Mouse (Mus musculus): Measurements from ENCODE around the gene Lrrc73. TPM values are rescaled to one million over a fixed set of nuclear protein-coding genes. Genes with fewer than 3 reads are reported as not detected.

The Lrrc73 gene
- polyA plus RNA-seq, 1 experiment, result 1.6 TPM

GRCm38 (mm10) chr17:46287678-46288095, 34.4 kb downstream of the Lrrc73 start:
- DNase-seq (ENCODE audit: low spot score), result no peak

- DNase-seq (ENCODE audit: low spot score), result no peak
Measured at GRCm38 (mm10) chr17:46296601-46297000, 43.3 kb downstream of the Lrrc73 start.

GRCm38 (mm10) chr17:46297028-46297363, 43.7 kb downstream of the Lrrc73 start:
- no peak for DNase-seq (ENCODE audit: low spot score)

DNA sequence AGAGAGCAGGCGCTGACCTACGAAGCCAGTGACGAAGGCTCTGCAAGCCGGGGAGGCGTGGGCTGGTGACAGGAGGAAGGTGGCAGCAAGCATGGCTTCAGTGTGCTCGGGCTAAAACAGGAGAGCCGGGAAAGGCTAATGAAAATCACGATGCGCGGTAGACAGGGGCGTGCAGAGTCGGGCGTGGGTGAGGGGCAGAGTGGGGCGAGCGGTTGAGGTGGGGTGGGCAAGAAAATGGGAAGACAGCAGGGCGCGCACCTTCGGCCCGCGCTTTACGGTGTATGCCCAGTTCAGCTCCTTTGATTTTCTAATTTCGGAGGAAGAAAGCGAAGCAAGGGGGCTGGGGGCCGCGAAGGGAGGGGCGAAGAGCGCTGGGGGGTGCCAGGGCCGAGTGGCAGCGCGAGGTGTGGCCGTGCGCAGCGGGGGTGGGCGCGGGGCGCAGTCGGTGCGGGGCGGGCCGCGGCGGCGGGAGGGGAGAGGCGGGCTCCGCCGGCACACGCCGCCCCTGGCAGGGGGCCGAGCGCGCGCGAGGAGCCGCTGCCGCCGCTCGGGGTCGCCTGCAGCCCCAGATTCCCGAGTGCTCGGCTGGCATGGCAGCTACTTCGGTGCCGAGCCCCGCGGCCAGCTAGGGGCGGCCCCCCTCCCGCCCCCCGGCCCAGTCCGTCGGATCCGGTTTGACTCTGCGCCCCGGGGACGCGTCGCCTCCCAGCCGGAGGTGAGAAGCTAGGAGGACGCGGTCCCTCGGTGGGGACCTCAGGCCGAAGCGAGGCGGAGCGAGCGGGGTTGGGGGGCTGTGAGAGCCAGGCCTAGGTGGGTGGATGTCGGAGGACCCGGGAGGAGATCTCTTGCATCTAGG, 44.3 kb downstream of the Lrrc73 start, which contains the start of gene Dlk2:
Gene Dlk2 (plus strand): TSS at position 58 of the 856 bp plus-strand sequence.
- DNase-seq (ENCODE audit: low spot score), result no peak

DNA sequence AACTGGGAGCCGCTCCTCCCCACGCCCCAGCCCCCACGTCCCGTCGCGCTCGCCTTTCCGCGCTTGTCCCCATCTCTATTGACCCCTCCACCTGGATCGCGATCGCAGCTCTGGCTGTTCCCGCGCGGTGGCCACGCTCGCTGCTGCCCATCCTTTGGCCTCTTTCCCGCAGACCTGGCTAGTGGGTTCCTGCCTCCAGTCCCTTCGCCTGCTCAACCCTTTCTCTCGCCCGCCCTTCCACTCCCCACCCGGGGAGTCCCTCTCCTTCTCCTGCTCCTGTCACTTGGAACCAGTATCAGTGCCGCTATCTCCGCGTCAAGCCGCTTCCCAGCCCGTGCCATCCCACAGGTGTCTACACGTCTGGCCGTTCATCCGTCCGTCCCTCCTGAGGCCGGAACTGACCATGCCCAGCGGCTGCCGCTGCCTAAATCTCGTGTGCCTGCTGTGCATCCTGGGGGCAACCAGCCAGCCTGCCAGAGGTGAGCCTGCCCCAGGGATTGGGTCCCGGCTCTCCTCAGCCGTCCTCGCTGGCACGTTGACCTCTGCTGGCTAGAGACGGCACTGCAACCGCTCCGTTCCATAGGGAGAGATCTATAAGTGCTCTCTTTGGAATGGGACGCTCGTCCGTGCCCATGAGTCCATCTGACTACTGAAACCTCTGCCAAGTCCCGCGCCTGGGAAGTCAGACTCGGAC, 45.0 kb downstream of the Lrrc73 start:
- DNase-seq (ENCODE audit: low spot score), result peak; percentile 75

DNA sequence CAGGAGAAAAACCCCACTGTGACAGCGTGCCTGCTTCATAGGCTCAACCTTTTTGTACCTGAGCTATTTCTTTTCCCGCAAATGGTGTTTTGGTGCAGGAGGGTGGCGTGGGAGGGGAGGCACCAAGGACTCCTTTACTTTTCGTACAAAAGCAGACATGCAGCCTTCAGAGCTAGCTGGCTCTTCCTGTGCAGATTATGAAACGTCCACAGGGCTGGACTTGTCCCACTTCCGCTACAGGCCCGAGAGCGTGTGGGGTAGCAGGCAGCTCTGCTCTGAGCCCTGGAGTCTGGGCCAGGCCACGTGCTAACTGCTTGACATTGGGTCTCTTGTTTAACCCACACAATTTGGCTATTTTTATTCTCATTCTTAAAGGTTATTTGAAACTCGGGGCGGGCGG, 48.6 kb downstream of the Lrrc73 start:
- DNase-seq (ENCODE audit: low spot score), result no peak

GRCm38 (mm10) chr17:46304184-46304583, 50.9 kb downstream of the Lrrc73 start:
- no peak for DNase-seq (ENCODE audit: low spot score)

Other genes starting within 250 kb of the Lrrc73 start
- 98.3 and 138 TPM in 2 replicates for gene Vegfa, start 221.2 kb upstream of the Lrrc73 start, polyA plus RNA-seq (2012; rRNA removed)
- 67.0 and 71.1 TPM in 2 replicates for gene Mrps18a, start 142.5 kb upstream of the Lrrc73 start, polyA plus RNA-seq (2012; rRNA removed)
- 12.7 and 14.0 TPM in 2 replicates for gene Rsph9, start 109.3 kb upstream of the Lrrc73 start, polyA plus RNA-seq (2012; rRNA removed)
- 16.4 and 19.8 TPM in 2 replicates for gene Mad2l1bp, start 100.0 kb upstream of the Lrrc73 start, polyA plus RNA-seq (2012; rRNA removed)
- gene Gtpbp2, start 92.5 kb upstream of the Lrrc73 start, polyA plus RNA-seq (2012; rRNA removed), result 110 and 143 TPM in 2 replicates
- gene Polh, start 50.9 kb upstream of the Lrrc73 start, polyA plus RNA-seq (2012; rRNA removed), result 5.7 and 6.1 TPM in 2 replicates
- gene Xpo5, start 50.7 kb upstream of the Lrrc73 start, polyA plus RNA-seq (2012; rRNA removed), result 23.2 and 24.0 TPM in 2 replicates
- 60.7 and 75.2 TPM in 2 replicates for gene Polr1c, start 5.5 kb upstream of the Lrrc73 start, polyA plus RNA-seq (2012; rRNA removed)
- gene Yipf3, start 5.5 kb upstream of the Lrrc73 start, polyA plus RNA-seq (2012; rRNA removed), result 93.6 and 98.7 TPM in 2 replicates
- 37.6 and 41.0 TPM in 2 replicates for gene Tjap1, start 29.5 kb downstream of the Lrrc73 start, polyA plus RNA-seq (2012; rRNA removed)
- gene Dlk2, start 43.9 kb downstream of the Lrrc73 start, polyA plus RNA-seq (2012; rRNA removed), result 19.8 and 27.6 TPM in 2 replicates
- 16.3 and 19.3 TPM in 2 replicates for gene Abcc10, start 74.8 kb downstream of the Lrrc73 start, polyA plus RNA-seq (2012; rRNA removed)
- 10.1 and 11.7 TPM in 2 replicates for gene Zfp318, start 130.2 kb downstream of the Lrrc73 start, polyA plus RNA-seq (2012; rRNA removed)
- gene Crip3, start 175.4 kb downstream of the Lrrc73 start, polyA plus RNA-seq (2012; rRNA removed), result 0.76 and 1.6 TPM in 2 replicates
- not detected in 2 replicates for gene Slc22a7, start 184.9 kb downstream of the Lrrc73 start, polyA plus RNA-seq (2012; rRNA removed)
- gene Ttbk1, start 234.1 kb downstream of the Lrrc73 start, polyA plus RNA-seq (2012; rRNA removed), result 0.06 and 0.07 TPM in 2 replicates
- 6.1 and 7.0 TPM in 2 replicates for gene Dnph1, start 243.2 kb downstream of the Lrrc73 start, polyA plus RNA-seq (2012; rRNA removed)